Mouse (Mus musculus) thymus, postnatal 0 days (tissue): Measurements from ENCODE around the gene Sp140. TPM values are rescaled to one million over a fixed set of nuclear protein-coding genes. Genes with fewer than 3 reads are reported as not detected.
A peak's percentile ranks its signal among the peaks of the same experiment; 100 is the strongest.
"Not testable (repeated sequence)": the region's sequence is repeated elsewhere in the genome, so short reads cannot be mapped to it uniquely, and the experiment has no call there.

Experiments used
- DNase-seq: peaks from one replicate; pipeline ENCODE4 v3.0.0-alpha.2; 2015; ENCODE audit warnings: low spot score
- polyA plus RNA-seq: library from polyadenylated mRNA; unstranded; fragments of >200 nt; fragmentation: Nextera tagmentation; extraction: Ambion mirVana; gene quantifications from 2 replicates; pipeline ENCODE4 v1.2.1, GENCODE M21; 2015

Sp140 gene
- 21.3 and 23.5 TPM in 2 replicates for polyA plus RNA-seq

DNA sequence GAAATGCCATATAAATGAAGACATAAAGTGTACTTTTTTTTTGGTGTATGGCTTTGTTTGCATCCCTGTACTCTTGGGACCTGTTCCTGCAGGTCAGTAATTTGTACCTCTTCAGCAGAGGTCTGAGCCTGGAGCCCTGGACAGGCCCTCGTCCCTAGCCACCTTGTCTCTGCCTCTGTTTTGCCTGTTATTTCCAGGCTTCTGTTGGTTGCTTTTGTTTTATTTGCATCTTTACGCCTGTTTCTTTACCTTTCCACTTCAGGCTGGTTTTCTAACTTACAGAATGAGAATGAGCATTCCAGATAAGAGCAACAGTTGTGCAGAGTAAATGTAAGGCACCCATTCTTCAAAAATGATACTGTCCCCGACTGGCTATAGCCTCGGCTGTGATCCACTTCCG, at the start of gene Sp140:
Gene Sp140, plus strand, starts transcription at position 301 of the 400 bp plus-strand sequence.
- not testable (repeated sequence) for DNase-seq

DNA sequence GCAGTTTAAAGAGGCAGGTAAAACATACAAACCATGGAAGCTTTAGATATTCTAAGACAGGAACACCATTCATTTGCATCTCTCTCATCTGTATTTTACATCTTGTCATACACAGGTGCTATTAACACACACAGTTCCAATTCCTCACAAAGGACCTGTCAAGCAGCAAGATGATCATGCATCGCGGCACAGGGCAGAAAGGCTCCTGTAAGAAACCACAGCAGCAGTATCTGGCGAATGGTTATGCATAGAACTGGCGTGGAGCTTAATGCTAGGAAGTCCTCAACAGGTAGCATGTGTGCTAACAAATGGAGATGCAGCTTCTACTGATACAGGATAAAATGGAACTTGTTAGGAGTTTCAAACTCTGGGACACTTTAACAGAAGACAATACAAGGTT, 44.9 kb upstream of the Sp140 start:
- not testable (repeated sequence) for DNase-seq

DNA sequence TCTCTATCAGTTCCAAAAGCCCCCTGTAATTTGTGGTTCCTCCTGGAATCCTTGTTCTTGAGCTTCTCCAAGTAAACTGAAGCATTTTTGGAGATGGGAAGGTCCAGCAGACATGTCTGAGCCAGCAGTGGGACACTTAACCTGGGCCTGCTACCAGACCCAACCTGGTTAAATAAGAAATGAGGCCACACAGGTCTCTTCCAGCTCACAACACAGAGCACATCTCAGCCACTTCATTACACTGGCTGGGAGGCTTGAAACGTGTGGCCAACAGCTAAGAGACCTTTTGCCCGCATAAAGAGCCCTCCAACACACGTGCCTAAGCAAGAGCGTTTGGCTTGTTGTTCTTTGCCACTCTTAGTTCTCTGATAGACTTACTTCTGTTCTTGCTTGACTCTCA, 26.6 kb upstream of the Sp140 start:
- DNase-seq, result not testable (repeated sequence)

DNA sequence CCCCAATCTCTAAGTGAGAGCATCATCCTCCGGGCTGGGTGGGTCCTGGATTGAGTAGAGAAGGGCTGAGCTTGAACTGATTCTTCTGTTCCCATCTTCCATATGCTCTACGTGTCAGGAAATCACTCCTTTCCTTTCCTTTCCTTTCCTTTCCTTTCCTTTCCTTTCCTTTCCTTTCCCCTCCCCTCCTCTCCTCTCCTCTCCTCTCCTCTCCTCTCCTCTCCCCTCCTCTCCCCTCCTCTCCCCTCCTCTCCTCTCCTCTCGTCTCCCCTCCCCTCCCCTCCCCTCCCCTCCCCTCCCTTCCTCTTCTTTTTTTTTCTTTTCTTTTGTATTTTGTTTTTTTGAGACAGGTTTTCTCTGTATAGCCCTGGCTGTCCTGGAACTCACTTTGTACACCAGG, 24.8 kb upstream of the Sp140 start, which contains the start of gene G530012D18Rik:
Gene G530012D18Rik, plus strand, starts transcription at position 301 of the 400 bp plus-strand sequence.
- not testable (repeated sequence) for DNase-seq

DNA sequence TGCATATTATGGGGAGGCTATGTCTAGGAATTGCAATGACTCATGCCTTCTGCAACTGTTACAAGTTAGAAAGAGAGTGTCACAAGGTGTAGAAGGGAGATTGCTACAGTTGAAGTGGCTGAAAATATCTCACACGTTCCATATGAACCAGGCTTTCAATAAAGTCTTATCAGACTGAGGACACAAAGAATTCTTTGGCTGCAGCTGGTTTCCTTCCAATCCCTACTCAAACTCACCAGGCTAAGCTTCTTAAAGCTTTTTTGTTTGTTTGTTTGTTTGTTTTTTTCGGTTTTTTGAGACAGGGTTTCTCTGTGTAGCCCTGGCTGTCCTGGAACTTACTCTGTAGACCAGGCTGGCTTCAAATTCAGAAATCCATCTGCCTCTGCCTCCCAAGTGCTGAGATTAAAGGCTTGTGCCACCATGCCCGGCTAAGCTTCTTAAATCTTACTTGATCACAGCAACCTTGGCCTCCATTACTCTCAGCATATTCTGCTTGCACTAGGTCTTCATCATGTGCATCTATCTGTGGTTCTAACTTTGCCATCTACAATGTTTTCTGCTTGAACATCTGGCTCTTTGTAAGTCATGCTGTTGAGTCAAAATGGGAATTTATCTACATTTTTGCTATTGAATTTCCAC, 21.7 kb upstream of the Sp140 start:
- DNase-seq, result not testable (repeated sequence)

DNA sequence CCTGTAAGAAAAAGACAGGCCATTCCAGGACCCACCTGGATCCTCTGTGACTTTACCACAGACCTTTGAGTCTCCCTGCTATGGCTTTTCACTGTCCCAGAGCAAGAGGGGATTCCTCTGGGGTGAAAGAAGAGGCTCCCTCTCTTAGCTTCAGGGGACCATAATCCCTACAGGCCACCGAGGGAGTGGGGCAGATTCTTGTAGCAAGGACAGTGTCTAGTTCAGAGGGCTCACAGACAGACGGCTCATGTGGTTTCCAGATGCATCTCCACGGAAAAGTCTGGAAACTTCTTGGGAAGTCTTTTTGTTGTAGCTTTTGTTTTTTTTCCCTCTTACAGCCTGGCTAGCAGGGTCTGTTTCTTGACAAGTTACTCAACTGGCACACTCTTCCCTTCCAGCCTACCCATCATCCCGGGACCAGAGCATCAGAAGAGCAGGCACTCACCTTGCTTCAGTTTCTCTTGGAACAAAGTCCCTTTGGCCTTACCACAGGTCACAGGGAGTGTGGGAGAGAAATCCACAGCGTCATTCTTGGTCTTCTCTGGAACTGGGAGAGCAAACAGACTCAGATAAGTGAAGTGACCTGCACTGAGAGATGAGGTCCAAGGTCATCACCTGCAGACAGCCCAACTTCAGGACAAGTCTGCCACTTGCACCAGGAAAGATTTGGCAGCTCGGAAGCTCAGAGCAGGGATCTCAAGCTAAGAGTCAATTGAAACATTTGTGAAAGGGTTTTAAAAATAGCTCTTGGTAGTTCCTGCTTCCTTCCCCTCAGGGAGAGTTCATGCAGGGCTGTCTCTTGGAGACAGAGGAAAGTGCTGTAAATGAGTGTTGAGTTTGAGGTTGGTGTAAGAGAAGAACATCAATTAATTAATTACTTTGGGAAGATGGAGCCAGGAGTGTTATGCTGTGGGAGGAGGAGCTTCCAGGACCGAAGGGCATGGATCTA, 20.7 kb upstream of the Sp140 start:
- not testable (repeated sequence) for DNase-seq

DNA sequence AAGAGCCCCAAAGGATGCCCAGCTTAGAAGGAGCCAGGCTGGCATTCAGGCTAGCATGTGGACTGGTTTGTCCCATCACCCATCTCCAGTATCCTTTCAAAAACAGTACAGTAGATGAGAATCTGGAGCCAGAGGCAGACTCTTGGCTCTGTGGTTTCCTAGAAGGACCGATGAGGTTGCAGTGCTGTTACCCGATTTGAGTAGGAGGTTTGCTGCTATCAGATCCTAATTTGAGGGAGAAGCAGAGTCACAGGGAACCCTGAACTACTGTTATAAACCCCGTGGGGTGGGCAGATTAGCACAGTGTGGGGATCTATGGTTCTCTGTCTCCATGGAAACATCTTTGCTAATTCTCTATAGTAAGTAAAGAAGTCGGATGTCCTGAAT, 20.0 kb upstream of the Sp140 start:
- not testable (repeated sequence) for DNase-seq

DNA sequence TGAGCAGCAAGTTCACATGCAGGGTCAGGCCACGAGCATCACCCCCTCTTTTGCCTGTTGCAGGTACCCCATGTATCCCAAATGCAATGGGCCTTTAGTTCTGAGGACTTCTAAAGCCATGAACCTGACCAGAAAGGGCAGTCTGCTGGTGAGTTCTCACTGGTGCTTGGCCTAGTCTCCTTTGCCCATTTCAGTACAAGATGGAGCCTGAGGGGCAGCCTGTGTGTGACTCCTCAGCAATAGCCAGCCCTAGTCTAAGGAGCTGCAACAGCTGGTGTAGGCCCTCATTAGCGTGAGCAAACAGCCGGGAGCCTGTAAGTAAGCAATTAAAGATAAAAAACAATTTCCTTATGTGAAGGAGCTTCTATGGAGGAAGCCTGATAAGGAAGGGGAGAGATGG, 19.6 kb upstream of the Sp140 start:
- not testable (repeated sequence) for DNase-seq

DNA sequence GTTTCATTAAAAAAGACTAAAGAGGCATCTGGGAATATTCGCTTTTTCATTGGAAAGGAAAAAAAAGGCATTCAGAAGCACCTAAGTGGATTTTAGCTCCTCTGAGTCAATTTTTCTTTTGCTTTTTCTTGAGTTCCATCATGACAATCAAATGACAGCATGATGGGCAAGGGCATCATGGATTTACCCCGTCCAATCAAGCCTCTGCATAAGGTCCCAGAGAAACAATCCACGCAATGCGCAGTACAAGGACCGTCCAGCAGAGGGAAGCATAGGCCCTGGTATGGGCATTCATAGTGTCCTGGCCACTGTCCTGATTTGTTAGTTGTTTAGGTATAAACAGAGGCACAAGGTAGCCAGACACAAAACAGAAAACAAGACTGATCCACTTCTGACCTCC, 18.7 kb upstream of the Sp140 start:
- DNase-seq, result peak; percentile 2

DNA sequence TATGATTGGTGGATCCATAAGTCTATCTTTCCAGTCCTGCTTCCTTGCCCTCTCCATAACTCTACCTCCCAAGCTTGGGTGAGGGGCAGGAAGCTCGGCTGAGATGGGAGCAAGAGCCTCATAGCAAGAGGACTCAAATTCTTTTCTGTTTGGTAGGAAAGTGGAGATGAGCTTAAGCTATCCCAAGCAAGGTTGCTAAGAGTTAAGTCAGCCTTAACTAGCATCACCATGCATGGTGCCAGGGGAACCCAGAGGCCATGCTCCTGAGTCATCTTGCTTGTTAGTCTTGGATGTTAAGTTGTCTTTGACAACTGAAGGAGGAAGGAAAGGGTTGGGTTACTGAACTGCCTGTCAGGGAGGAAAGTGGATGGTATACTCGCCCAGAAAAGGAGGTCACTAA, 11.5 kb upstream of the Sp140 start:
- DNase-seq, result not testable (repeated sequence)

DNA sequence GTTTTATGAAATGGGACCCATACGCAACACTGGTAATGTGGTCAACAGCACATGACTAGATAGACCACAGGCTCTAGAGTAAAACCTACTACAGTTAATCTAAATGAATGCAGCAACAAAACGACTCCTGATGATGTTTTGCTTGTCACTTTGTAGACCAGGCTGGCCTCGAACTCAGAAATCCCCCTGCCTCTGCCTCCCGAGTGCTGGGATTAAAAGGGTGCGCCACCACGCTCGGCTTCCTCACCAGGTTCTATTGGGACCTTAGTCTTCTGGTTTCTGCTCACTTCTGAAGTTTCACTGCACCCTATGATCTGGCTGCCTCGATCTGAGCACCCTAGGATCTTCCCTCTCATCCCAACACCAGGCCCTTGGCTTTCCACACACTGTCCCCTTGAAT, 7.7 kb upstream of the Sp140 start:
- not testable (repeated sequence) for DNase-seq

DNA sequence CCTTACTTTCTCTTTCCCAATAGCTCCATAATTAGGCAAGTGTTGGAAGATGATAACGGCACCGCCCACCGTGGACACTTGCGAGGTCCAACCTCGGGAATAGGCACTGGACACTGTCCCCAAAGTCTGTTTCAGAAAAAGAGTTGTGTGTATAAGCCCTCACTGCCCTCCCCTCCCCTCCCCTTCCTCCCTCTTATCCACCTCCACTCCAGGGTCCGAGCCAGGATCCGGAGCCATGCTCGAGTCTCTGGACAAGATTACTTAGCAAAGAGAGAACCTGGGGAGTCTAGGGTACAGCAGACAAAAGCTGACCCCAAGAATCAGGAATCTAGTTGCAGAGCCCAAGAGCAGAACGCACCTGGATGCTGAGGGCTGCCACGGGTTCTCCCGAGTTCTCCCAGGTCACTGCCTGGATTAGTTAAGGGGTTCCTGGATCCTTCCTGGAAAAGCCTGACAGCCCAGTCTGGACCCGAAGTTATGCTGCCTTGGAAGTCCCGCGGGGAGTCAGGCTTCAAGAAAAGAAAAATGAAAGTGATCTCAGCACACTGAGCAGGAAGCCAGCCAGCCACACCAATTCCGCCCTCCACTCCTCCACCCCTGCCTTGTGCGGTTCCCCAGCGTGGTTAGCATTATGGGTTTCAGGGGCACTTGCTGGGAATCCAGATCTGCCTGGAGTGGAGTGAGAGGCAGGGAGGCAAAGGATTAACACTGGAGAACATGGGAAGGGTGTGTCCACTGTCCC, 1.7 kb upstream of the Sp140 start, which contains the start of gene Sp110:
Gene Sp110, minus strand, starts transcription at position 547 of the 742 bp plus-strand sequence.
- peak; percentile 48 for DNase-seq

DNA sequence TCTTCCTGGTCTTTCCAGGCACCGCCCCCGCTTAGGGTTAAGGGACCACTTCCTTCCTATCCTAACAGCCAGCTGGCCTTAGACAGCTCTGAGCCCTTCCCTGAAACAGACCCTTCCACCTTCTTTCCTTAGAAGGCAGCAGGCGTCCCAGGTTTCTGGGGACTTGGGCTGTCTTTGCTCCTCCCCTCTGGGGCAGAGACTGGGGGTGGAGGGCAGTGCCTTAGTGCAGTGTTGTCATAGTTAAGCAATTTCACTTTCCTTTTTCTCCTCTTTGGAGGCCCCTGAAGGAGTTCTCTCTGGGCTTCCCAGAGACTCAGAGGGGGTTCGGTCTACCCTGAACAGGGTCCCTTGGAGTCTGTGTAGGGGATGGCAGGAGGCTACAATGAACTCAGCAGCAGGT, 616 bp downstream of the Sp140 start:
- peak; percentile 31 for DNase-seq

DNA sequence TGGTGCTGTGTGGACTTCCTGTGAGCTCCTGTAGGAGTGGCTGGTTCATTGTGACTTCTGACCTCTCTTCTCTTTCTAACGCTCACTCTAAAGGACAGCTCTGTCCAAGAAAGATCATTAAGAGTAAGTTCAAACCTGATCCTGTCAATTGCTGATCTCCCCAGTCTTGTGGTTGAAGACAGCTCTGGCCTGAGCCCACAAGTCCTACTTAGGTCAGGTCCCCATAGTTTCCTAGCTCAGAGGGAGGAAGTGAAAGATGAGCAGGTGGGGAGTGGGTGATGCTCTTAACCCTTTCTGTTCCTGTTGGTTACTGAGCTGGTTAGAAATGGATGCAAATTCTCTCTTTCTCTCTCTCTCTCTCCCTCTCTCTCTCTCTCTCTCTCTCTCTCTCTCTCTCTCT, 4.2 kb downstream of the Sp140 start:
- DNase-seq, result not testable (repeated sequence)

DNA sequence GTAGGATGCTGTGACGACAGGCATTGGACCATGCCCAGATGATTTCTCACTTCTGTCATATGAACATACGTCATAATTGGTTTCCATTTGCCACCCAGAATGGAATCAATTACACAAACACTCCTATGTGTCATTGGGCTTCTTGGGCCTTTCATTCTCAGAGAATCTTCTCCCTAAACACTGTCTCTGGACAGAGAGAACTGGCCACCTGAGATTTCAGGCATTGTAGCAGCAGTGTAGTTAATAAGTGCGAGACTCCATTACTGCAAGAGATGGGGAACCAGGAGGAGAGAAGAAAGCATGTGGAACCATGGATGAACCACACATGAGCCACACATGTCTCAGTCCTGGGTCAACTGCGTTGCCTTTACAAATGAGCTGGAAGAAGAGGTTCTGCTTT, 8.2 kb downstream of the Sp140 start:
- not testable (repeated sequence) for DNase-seq

DNA sequence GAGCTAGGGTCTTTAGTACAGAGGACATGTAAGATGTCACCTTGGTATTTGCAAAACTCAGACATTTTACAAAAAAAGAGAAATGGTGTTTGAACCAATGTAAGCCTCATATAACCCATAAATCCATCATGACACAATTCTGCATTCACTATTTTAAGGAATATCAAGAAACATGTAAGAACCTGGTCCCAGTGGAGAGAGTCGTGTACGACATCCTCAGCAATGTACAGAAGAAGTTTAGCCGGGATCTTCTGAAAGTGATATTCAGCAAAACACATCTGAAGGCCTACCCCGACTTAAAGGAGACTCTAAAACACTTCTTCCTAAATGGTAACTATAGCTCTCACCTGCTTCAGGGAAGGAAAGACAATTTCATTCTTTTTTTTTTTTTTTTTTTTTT, 10.4 kb downstream of the Sp140 start:
- DNase-seq, result not testable (repeated sequence)

DNA sequence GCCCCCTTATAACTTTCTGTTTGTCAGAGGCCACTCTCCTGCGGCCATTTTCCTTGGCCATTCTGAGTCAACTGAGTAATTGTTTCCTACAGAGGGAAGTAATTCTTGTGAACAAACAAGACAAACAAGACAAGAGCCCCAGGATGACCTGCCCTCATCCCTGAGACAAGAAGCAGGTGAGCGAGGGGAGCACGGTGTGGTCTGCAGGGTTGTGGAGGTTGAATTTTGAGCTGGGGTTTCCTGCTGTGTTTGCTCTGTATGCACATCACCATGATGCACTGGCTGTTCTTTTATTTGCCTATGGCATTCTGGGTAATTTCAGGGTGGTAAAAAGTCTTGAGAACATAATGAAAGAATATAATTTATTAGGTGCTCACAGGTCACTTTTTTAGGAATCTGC, 14.9 kb downstream of the Sp140 start:
- DNase-seq, result not testable (repeated sequence)

DNA sequence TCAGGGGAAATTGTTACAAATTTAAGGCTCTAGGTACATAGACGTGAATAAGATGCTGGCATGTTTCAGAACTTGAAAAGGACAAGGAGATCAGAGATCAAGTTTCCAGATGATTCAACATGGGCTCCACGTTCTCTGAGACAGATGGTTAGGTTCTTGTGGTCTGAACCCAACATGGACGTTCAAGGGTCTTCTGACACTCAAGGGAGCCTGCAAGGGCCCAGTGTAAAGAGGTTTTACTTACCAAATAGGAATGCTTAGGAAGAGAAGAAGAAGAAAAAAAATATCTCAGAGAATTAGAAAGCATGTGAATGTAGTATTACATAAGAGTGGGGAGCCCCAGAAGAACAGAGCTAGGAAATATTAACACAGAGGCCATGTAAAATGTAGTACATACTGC, 15.6 kb downstream of the Sp140 start:
- not testable (repeated sequence) for DNase-seq

DNA sequence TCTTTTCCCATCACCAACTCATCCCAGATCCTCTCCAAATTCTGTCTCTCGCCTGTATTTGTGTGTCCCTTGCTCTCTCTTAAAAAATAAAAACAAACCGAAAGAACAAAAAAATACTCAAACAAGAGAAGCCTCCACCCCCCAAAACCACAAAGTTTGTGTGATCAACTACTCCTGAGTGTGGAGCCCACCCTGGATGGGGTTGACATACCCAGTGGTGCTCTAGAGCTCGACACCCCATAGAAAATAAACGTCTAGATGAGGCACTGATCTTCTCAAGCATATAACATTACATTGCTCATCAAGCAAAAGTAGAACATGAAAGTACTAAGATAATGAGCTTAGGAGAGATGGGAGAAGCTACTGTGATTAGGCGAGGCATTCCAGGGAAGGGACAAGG, 17.0 kb downstream of the Sp140 start:
- DNase-seq, result not testable (repeated sequence)

DNA sequence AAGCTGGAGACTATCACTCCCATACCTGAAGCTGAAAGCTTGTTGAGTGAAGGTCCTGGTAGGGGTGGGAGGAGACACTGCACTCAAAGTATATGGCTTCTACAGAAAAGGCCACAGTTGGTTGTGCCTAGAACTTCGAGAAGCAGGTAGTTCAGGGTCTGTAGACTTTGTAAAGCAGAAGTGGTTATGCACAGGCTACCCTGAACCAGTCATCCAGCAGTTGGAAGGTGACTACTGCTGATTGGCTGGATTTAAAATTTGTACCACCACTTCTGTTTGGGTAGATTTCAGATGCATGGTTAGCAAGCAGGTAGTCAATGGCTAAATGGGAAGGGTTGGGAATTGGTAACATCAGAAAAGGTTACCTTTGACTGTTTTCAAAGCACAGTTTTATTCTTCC, 18.5 kb downstream of the Sp140 start:
- DNase-seq, result not testable (repeated sequence)

DNA sequence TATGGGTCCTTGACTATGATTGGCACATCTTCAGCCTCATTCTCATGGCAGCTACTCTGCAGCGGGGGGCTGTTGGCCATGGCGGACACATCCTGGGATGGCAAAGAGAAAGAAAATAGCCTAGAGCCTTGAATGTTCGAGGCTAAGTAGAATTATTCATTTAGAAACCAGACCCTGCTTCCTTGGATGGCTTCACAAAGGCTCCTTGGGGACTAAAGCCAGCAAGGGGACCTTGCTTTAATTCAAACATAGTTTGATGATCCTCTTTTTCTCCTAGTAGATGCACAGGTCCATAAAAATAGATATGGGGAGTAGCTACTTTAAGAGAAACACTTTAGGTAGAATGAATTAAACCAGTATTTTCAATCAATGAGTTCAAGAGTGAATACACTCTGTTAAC, 36.8 kb downstream of the Sp140 start:
- not testable (repeated sequence) for DNase-seq
